Mouse (Mus musculus): ENCODE measurements at regions not wholly inside any gene's neighbourhood (a gene's known extent, or its start where the extent isn't known, plus 50 kb on each side); places are given as distances from the start of the nearest gene placed in this dataset.

DNA sequence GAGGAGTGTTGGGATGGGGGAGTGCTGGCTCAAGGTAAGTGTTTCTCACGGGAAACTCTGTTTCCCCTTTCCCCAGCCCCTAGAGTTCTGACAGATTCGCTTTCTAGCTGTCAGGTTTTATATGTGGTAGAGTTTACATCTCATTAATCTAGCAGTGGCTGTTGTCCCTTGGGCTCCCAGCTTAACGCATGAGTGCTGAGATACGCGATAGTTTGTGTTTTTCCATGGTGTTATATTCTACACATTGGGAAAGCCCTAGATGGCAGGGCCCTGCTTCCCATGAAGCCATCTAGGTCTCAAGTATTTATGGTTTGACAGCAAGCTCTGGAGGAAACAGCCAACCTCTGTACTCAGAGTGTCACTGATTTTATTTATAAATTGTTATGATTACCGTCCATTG, 373.8 kb downstream of the Cd83 start:
- TF ChIP-seq CTCF (IDR thresholded peaks at IDR 0.05; ENCODE audit: extremely low read depth, insufficient read depth, low read length), result no peak
- no peak for TF ChIP-seq POLR2A (IDR thresholded peaks at IDR 0.05; ENCODE audit: extremely low read depth, insufficient read depth, low read length)
